Mouse (Mus musculus) olfactory bulb, adult 2 months (tissue): ENCODE results near the gene Sptbn4. TPM values are rescaled to one million over a fixed set of nuclear protein-coding genes. Genes with fewer than 3 reads are reported as not detected.

ENCODE experiments used
- H3K27ac ChIP-seq: fragments of 200-500 bp; 2 replicates; pipeline ENCODE4 v1.5.1; 2012; ENCODE audit warnings: low read depth, low read length; ENCODE audit not compliant: insufficient read depth
- H3K4me1 ChIP-seq: fragments of 200-500 bp; 2 replicates; pipeline ENCODE4 v1.6.1; 2012; ENCODE audit warnings: low read length; ENCODE audit not compliant: control insufficient read depth, insufficient read depth
- H3K4me3 ChIP-seq: fragments of 200-500 bp; 2 replicates; pipeline ENCODE4 v1.5.1; 2012; ENCODE audit warnings: mild to moderate bottlenecking, low read depth, low read length, moderate library complexity; ENCODE audit not compliant: insufficient read depth
- CTCF ChIP-seq: fragments of 200-500 bp; IDR thresholded peaks from 2 replicates; pipeline ENCODE4 v1.5.1; 2012; ENCODE audit warnings: low read depth, mild to moderate bottlenecking, low read length, moderate library complexity; ENCODE audit not compliant: insufficient read depth
- POLR2A ChIP-seq: fragments of 200-500 bp; IDR thresholded peaks from 2 replicates; pipeline ENCODE4 v1.6.1; 2012; ENCODE audit warnings: mild to moderate bottlenecking, low read depth, low read length, moderate library complexity; ENCODE audit not compliant: insufficient read depth
- WGBS: fragments of 180-500 bp; shearing (Covaris S2); methylation state at CpG from one replicate; pipeline ENCODE4 v1.1.7; 2018; 5-methylcytosine and 5-hydroxymethylcytosine counted together
- polyA plus RNA-seq: library from polyadenylated mRNA; stranded (reverse); fragments of >200 nt; gene quantifications from 2 replicates; pipeline ENCODE4 v1.2.4, GENCODE M21; 2012; ENCODE audit warnings: low replicate concordance; ENCODE audit not compliant: missing spikeins, insufficient read depth, insufficient read length

The Sptbn4 gene
- polyA plus RNA-seq, 1 experiment = not detected

DNA sequence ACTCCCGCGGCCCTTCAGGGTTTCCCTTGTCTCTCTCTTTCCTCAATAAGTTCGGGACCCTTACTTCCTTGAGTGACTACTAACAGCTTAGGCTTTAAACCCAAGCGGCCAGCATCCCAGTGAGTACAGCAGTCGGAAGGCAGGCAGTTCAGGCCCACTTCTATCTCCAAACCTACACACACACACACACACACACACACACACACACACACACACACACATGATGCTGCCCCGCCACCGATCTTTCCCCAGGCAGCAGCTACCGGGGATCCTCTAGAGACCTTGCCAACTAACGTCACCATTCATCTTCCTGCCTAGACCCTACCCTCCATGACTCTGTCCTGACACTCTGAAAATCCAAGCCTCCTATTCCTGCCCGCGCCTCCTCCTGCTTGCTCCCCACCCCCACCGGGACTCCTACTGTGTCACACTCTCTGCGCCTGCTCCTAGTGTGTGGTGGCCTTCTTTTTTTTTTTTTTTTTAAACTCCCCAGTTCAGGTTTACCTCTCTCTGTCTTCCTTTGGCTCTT lies 40.3 kb upstream of the Sptbn4 start:
- Histone ChIP-seq H3K4me3 (peak overlapping the region; percentile 88), H3K4me1 (peaks cover 18% of the 10 kb centered on the region; the same call in 1 of the 2 replicates), H3K27ac (peak overlapping the region; percentile 67)
- no peak for TF ChIP-seq CTCF
- TF ChIP-seq POLR2A = no peak
- 2% methylated on average over 13 of the region's 13 CpGs for WGBS

DNA sequence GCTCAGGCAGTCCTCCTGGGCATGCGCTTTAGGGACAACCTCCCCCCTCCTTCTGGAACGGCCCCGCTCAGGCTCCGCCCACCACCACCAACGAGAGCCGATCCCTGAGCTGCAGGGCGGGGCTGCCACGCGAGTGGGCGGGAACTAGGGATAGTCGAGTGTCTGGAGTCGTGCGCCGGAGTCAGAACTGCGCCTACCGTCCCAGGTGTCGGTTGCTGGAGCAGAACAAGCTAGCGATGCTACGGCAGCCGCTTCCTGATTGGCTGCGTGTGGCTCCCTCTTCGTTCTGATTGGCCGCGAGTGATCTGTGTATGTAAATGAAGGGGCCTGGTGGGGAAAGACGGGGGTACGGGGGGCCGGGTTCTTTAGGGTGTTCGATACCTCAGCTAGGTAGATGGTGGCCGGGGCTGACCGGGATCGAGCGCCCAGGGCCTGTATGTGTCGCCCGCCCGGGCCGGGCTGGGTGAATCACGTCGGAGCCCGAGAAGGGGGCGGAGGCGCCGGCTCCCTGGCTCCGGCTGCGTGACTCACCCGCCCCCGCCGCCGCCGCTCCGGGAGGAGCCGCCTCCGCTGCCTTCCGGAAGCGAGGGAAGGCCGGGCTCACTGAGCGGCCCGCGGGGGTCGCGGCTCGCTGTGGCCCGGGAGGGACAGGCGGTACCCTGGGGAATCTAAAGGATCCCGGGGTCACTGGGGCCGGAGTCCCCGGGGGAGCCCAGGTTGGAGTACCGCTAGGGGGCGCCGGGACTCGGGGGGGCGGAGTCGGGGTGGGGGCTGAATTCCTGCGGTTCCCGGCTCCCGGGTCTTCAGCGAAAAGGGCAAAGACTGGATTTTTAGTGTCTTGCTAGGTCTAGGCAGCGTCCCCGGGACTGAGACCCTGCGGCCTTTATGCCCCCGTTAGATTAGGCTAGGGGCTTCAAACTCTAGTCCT lies 39.5 kb upstream of the Sptbn4 start, which contains the start of gene Sertad1:
TSS of gene Sertad1 (plus strand) at position 141 of the 928 bp plus-strand sequence.
- Histone ChIP-seq H3K27ac (peak within 1 kb of the TSS; percentile 93), H3K4me1 (peaks cover 18% of the 10 kb centered on the region; the same call in 1 of the 2 replicates), H3K4me3 (peak within 1 kb of the TSS; percentile 88)
- TF ChIP-seq POLR2A = peak; percentile 90
- peak; percentile 99 for TF ChIP-seq CTCF
- WGBS = under 1% methylated on average over 71 of the region's 80 CpGs

DNA sequence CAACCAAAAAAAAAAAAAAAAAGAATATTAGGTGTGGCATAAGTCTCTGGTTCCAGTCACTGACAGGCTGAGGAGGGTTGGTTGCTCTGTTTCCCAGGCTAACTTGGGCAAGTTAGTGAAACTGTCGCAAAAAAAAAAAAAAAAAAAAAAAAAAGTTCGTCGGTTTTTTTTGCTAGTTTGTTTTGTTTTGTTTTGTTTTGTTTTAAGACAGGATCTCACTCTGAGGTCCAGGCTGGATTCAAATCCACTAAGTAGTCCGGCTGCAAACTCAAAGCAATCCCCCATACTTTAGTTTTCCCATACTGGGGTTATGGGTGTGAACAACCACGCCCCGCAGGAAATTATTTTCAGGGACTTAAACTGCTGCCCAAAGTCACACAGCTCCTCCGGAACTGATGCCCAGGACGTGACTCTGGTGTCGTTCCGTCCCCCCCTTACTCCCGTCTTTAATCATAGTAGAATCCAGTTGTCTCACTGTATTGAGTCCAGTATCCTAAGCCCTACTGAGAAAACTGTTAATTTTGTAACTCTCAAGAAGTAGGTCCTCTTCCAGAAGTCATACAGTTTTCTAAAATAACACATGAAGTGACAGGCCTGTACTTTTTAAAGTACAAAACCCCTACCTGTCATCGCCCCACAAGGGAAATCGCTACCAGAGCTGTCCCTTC lies 38.8 kb upstream of the Sptbn4 start:
- Histone ChIP-seq H3K4me3 (peak overlapping the region; percentile 88), H3K27ac (peak overlapping the region; percentile 41; the same call in 1 of the 2 replicates), H3K4me1 (peaks cover 23% of the 10 kb centered on the region; the same call in 1 of the 2 replicates)
- TF ChIP-seq CTCF = no peak
- WGBS = 6% methylated on average over 13 of the region's 13 CpGs

DNA sequence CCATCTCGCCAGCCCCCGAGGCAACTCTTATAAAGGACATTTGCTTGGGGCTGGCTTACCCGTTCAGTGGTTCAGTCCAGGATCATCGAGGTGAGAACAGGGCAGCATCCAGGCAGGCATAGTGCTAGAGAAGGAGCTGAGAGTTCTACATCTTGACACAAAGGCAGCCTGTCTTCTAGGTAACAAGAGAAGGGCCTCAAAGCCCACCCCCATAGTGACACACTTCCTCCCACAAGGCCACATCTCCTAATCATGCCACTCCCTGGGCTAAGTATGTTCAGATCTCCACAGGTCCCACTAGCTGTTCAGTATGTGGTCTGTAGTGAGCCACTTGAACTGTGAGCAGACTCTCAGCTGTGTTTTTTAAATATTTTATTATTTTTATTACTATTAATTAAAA lies 36.4 kb upstream of the Sptbn4 start:
- TF ChIP-seq POLR2A = no peak
- no peak for TF ChIP-seq CTCF
- Histone ChIP-seq H3K4me1 (peaks cover 15% of the 10 kb centered on the region), H3K27ac (no peak overlapping the region), H3K4me3 (no peak overlapping the region)
- WGBS = 84% methylated on average over 4 of the region's 4 CpGs

DNA sequence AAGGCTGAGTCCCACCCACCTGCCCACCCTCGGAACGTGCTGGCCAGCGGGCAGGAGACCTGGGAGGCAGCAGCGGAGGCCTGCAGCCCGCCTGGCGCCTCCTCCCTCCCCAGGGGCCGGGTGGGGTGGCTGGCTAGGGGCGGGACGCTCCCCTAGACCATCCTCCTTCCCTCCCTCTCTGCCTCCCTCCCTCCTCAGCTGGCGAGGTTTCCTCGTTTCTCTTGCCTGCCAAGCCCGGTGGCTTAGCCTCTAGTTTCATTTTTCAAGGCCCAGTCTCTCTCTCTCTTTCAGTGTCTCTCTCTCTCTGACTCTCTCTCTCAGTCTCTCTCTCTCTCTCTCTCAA lies 34.1 kb upstream of the Sptbn4 start:
- Histone ChIP-seq H3K4me1 (peaks cover 11% of the 10 kb centered on the region), H3K4me3 (peak overlapping the region; percentile 41), H3K27ac (no peak overlapping the region)
- WGBS = under 1% methylated on average over 11 of the region's 12 CpGs
- TF ChIP-seq CTCF = no peak
- no peak for TF ChIP-seq POLR2A

DNA sequence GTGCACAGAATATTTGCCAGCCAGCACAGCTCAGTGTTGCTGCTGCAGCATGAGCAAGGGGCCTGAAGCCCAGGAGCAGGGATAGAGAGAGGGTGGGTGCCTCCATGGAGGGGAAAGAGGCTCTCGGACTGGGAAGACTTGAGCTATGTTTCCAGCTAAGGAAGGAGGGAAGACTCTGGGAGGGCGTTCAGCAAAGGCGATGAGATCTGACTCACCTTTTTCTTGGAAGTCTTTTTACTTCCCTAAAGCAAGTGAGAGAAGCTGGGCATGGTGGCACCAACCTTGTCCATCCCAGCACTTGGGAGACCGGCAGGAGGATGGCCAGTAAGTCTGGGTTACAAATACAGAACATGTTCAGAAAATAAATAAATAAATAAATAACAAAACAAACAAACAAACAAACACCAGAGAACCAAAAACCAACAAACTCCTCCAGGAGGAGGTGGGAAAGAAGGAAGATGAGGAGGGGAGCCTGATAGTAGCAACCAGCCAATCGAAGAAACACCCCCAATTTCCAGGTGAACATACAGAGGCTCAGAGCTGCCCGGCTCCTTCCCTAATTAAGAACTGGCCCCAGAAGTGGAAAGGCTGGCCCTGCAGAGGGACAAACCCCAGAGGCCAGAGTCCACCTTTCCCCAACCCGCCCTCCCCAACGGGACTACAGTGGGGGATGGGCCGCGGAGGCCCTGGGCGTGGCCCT lies 33.6 kb upstream of the Sptbn4 start:
- peaks cover 11% of the 10 kb centered on the region for H3K4me1 ChIP-seq

DNA sequence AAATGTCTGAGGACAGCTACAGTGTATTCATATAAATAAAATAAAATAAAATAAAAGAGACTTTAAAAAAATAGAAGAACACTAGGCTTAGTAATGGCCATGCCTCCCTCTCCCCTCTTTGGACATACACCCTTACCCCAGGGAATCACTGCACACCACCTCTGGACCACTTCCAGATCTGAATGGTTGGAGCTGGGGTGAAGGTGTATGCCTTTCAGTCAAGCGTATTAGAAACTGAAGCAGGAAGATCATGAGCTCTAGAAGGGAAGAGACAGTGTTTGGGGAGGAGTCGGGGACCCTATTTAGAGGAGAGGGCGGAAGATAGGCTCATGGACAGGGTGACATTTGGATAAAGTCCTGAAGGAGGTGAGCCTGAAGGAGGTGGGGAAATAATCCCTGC lies 33.0 kb upstream of the Sptbn4 start:
- Histone ChIP-seq H3K4me1 (peaks cover 11% of the 10 kb centered on the region), H3K4me3 (no peak overlapping the region), H3K27ac (peak overlapping the region; percentile 51)
- WGBS = 80% methylated on average over 3 of the region's 3 CpGs
- TF ChIP-seq POLR2A = no peak
- TF ChIP-seq CTCF = no peak

More for the DNA sequence above, 33.6 kb upstream of the Sptbn4 start:
- WGBS = 9% methylated on average over 11 of the region's 11 CpGs
- TF ChIP-seq CTCF (no peak), POLR2A (no peak)
- Histone ChIP-seq H3K27ac (peak overlapping the region; percentile 51), H3K4me3 (peak overlapping the region; percentile 41)

DNA sequence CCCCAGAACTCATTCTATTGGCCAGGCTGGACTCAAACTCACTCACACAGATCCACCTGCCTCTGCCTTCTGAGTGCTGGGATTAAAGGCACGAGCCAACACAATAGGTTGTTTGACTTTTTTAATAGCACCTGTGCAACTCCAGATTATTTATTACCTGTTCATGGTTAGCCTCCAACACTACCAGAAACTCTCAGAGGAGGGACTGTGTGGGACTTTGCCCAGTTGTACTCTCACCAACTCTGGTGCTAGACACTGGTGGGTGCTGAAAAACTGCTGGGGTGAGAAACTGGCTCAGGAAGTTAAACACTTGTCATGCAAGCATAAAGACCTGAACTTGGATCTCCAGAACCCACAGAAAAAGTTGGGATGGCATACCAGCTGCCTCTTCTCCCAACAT lies 32.3 kb upstream of the Sptbn4 start:
- Histone ChIP-seq H3K4me3 (no peak overlapping the region), H3K4me1 (peaks cover 11% of the 10 kb centered on the region), H3K27ac (no peak overlapping the region)
- WGBS = 81% methylated on average over 1 of the region's 1 CpGs
- TF ChIP-seq CTCF = no peak
